Mouse (Mus musculus): ENCODE measurements around the gene Dyrk1b.
A peak's percentile ranks its signal among the peaks of the same experiment; 100 is the strongest.
"Not testable (repeated sequence)": the region's sequence is repeated elsewhere in the genome, so short reads cannot be mapped to it uniquely, and the experiment has no call there.

The Dyrk1b gene

DNA sequence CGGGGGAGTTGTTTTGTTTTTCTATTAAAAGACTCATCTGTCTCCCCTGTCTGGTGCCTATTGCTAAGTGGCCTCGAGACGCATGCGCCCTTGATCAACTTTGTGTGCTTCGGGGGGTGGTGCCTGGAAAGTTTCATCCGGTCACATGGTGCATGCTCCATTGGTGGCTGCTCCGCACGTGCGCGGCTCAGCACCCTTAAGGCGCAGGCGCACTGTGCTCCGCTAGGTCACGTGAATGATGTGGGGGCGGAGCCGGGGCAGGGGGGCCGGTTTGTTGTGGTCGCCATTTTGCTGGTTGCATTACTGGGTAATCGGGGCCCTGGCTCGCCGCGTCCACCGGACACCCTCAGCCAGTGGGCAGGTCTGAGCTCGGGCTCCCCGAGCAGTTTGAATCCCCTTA, at the start of gene Dyrk1b:
Gene Dyrk1b (plus strand): TSS at position 242 of the 400 bp plus-strand sequence.
- TF ChIP-seq CTCF (conservative IDR thresholded peaks at IDR 0.05; ENCODE audit: low read length) (no peak), NANOG (IDR thresholded peaks at IDR 0.05; ENCODE audit: borderline replicate concordance, low read length) (no peak), POU5F1 (IDR thresholded peaks at IDR 0.05; ENCODE audit: borderline replicate concordance, low read length) (no peak)

DNA sequence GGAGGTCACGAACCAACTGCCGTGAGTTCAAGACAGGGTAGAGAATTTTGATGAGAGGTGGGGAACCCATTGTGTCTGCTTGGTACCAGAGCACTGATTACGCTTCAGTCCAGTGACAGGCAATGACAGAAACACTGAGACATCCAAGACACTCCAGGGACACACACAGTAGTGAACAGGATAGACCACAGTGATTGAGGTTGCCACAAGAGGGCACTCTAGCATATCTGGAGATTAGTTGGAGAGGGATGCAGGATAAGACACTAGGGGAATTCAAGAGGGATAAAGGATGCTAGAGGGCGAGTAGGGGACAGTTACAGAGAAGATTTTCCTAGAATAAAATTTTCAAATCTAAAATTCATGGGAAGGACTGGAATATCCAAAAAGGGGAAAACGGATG, 41.7 kb upstream of the Dyrk1b start:
- no peaks in the 10 kb centered on the region for H3K36me3 ChIP-seq (ENCODE audit: insufficient read depth, low read length)
- peaks cover 13% of the 10 kb centered on the region for H3K4me1 ChIP-seq (replicated peaks; ENCODE audit: low read depth, low read length)
- peaks cover 5% of the 10 kb centered on the region; the same call in 1 of the 2 replicates for H3K9me3 ChIP-seq (ENCODE audit: low read length)
- 0 out of 2 replicates have a peak, but pooled peaks cover 4% of the 10 kb centered on the region for H3K27me3 ChIP-seq (ENCODE audit: insufficient read depth, low read length)
- H3K4me3 ChIP-seq (replicated peaks; ENCODE audit: low read length): no peak overlapping the region
- TF ChIP-seq NANOG (IDR thresholded peaks at IDR 0.05; ENCODE audit: borderline replicate concordance, low read length): no peak
- peak; percentile 56 for TF ChIP-seq CTCF (conservative IDR thresholded peaks at IDR 0.05; ENCODE audit: low read length)

More for the DNA sequence above, at the start of gene Dyrk1b:
- Histone ChIP-seq H3K4me3 (replicated peaks; ENCODE audit: low read length) (peak within 1 kb of the TSS; percentile 95), H3K36me3 (ENCODE audit: insufficient read depth, low read length) (peaks cover 86% of the 10 kb centered on the region), H3K4me1 (replicated peaks; ENCODE audit: low read depth, low read length) (peaks cover 74% of the 10 kb centered on the region), H3K9me3 (ENCODE audit: low read length) (no peaks in the 10 kb centered on the region), H3K27me3 (ENCODE audit: insufficient read depth, low read length) (no peaks in the 10 kb centered on the region)

DNA sequence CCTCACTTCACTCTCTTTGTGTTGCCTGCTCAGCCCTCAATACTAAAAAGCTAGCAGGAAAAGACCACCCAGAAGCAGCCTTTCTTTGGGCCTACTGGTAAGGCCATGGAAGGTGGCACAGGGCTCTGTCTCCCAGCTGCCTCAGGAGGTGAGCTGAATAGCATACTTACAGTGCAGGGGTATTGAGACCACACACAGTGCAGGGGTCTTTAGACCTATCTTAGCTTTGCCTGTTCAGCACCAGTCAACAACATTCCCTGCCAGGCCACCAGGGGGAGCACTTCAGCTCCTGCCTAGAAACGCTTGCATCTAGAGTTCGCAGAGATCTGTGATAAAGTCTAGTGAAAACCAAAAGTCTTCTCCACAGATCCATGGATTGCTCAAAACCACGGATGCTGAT, 31.0 kb upstream of the Dyrk1b start:
- Histone ChIP-seq H3K36me3 (ENCODE audit: insufficient read depth, low read length) (peaks cover 6% of the 10 kb centered on the region; the same call in 1 of the 2 replicates), H3K4me1 (replicated peaks; ENCODE audit: low read depth, low read length) (peaks cover 59% of the 10 kb centered on the region), H3K4me3 (replicated peaks; ENCODE audit: low read length) (0 out of 2 replicates have a peak overlapping the region, but pooled peaks have one; percentile 68), H3K27me3 (ENCODE audit: insufficient read depth, low read length) (no peaks in the 10 kb centered on the region), H3K9me3 (ENCODE audit: low read length) (peaks cover 15% of the 10 kb centered on the region)
- TF ChIP-seq CTCF (conservative IDR thresholded peaks at IDR 0.05; ENCODE audit: low read length) (peak; percentile 93), NANOG (IDR thresholded peaks at IDR 0.05; ENCODE audit: borderline replicate concordance, low read length) (peak; percentile 75; the same call in 1 of the 2 replicates), POU5F1 (IDR thresholded peaks at IDR 0.05; ENCODE audit: borderline replicate concordance, low read length) (no peak)

DNA sequence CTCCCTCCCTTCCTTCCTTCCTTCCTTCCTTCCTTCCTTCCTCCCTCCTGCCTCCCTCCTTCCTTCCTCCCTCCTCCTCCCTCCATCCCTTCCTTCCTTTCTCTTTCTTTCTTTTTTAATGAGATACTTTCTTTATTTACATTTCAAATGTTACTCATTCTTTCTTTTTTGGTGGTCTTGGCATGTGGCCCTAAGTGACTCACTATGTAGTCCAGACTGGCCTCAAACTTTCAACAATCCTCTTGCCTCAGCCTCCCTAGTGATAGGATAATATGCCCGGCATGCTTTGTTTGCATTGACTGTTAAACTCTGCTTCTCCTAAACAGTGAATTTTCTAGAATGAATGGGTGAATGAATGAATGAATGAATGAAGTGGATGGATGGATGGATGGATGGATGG, 29.4 kb upstream of the Dyrk1b start:
- TF ChIP-seq CTCF (conservative IDR thresholded peaks at IDR 0.05; ENCODE audit: low read length): no peak
- TF ChIP-seq POU5F1 (IDR thresholded peaks at IDR 0.05; ENCODE audit: borderline replicate concordance, low read length): no peak
- no peak for TF ChIP-seq NANOG (IDR thresholded peaks at IDR 0.05; ENCODE audit: borderline replicate concordance, low read length)
- no peaks in the 10 kb centered on the region for H3K36me3 ChIP-seq (ENCODE audit: insufficient read depth, low read length)
- no peaks in the 10 kb centered on the region for H3K27me3 ChIP-seq (ENCODE audit: insufficient read depth, low read length)
- H3K4me3 ChIP-seq (replicated peaks; ENCODE audit: low read length): no peak overlapping the region
- H3K4me1 ChIP-seq (replicated peaks; ENCODE audit: low read depth, low read length): peaks cover 57% of the 10 kb centered on the region
- peaks cover 1% of the 10 kb centered on the region; the same call in 1 of the 2 replicates for H3K9me3 ChIP-seq (ENCODE audit: low read length)

DNA sequence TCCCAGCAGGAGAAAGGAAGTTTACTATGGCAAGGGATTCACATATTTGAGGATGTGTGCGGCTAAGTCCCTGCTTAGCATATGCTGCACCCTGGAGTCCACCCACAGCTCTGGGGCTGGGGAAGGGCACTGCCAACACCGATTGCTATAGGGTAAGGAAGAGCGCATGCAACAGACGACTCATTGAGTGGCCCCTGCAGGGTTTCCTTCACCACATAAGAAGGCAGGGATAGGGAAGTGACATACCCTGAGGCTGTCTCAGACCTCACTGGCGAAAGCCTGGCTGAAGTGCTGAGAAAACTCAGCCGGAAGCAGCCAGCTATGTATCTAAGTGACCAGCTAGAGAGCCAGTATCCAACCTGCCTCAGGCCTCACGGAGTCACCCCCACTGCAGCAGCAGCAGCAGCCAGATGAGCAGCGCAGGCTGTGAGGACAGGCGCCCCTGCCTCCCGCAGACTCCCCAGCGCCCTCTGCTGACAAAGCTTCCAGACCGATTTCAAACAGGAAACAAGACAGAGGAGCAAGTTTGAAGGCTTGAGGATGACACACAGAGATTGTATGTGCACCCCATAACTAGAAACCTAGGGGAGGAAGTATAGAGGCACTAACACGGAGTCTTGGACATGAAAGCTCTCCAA, 27.6 kb upstream of the Dyrk1b start:
- H3K36me3 ChIP-seq (ENCODE audit: insufficient read depth, low read length): no peaks in the 10 kb centered on the region
- peak; percentile 68 for TF ChIP-seq CTCF (conservative IDR thresholded peaks at IDR 0.05; ENCODE audit: low read length)
- TF ChIP-seq NANOG (IDR thresholded peaks at IDR 0.05; ENCODE audit: borderline replicate concordance, low read length): no peak
- no peak overlapping the region for H3K4me3 ChIP-seq (replicated peaks; ENCODE audit: low read length)
- H3K9me3 ChIP-seq (ENCODE audit: low read length): no peaks in the 10 kb centered on the region
- peaks cover 45% of the 10 kb centered on the region for H3K4me1 ChIP-seq (replicated peaks; ENCODE audit: low read depth, low read length)
- H3K27me3 ChIP-seq (ENCODE audit: insufficient read depth, low read length): 0 out of 2 replicates have a peak, but pooled peaks cover 2% of the 10 kb centered on the region

DNA sequence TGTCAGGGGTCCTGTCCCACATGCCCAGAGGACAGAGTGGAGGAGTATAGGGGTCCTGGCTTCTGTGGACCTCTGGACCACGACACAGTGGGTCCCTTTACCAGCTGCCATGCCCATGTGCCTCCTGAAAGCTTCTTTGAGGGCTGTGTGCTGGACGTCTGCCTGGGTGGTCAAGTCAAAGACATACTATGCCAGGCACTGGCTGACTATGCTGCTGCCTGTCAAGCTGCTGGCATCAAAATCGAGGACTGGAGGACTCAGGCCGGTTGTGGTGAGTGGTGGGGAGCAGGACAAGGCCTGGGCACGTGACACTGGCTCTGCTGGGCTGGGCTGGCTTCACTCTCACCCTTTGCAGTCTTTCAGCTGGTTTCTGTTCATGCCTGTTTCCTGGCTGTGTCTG, 25.7 kb upstream of the Dyrk1b start:
- peaks cover 31% of the 10 kb centered on the region for H3K4me1 ChIP-seq (replicated peaks; ENCODE audit: low read depth, low read length)
- H3K4me3 ChIP-seq (replicated peaks; ENCODE audit: low read length); H3K9me3 ChIP-seq (ENCODE audit: low read length); H3K27me3 ChIP-seq (ENCODE audit: insufficient read depth, low read length); H3K36me3 ChIP-seq (ENCODE audit: insufficient read depth, low read length): not testable (repeated sequence)

DNA sequence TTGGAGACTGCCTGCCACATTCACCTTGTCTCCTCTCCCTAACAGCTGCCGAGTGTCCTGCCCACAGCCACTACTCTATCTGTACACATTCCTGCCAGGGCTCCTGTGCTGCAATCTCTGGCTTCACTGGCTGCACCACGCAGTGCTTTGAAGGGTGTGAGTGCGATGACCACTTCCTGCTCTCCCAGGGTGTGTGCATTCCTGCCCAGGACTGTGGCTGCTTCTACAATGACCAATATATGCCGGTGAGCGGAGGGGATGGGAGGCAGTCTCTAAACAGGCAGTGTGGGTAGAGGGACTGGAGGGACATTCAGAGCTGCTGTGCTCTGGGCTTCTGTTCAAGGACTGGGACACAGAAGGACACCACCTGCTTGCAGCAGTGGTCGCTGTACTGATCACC, 20.0 kb upstream of the Dyrk1b start:
- Histone ChIP-seq H3K4me1 (replicated peaks; ENCODE audit: low read depth, low read length) (peaks cover 26% of the 10 kb centered on the region), H3K36me3 (ENCODE audit: insufficient read depth, low read length) (no peaks in the 10 kb centered on the region), H3K4me3 (replicated peaks; ENCODE audit: low read length) (no peak overlapping the region), H3K9me3 (ENCODE audit: low read length) (no peaks in the 10 kb centered on the region), H3K27me3 (ENCODE audit: insufficient read depth, low read length) (0 out of 2 replicates have a peak, but pooled peaks cover 3% of the 10 kb centered on the region)
- TF ChIP-seq POU5F1 (IDR thresholded peaks at IDR 0.05; ENCODE audit: borderline replicate concordance, low read length): no peak
- TF ChIP-seq CTCF (conservative IDR thresholded peaks at IDR 0.05; ENCODE audit: low read length): no peak
- TF ChIP-seq NANOG (IDR thresholded peaks at IDR 0.05; ENCODE audit: borderline replicate concordance, low read length): no peak

DNA sequence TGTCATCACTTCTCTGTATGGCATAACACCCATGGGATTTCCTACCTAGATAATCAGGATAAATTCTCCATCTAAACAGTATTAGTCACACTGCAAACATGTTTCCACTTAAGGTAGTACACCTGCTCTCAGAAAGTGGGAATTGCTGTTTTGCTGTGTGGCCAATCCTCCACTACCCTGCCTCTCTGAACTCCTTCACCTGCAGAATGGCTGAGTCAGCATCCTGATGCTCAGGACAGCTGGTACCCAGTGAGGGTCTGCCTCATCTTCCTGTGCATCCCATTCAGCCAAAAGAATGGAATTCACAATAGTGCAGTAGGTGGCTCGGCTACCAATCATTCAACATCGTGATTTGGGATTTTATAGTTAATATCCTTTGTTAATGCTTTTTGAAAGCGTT, 19.4 kb upstream of the Dyrk1b start:
- Histone ChIP-seq H3K4me3 (replicated peaks; ENCODE audit: low read length) (no peak overlapping the region), H3K36me3 (ENCODE audit: insufficient read depth, low read length) (no peaks in the 10 kb centered on the region), H3K27me3 (ENCODE audit: insufficient read depth, low read length) (0 out of 2 replicates have a peak, but pooled peaks cover 3% of the 10 kb centered on the region), H3K4me1 (replicated peaks; ENCODE audit: low read depth, low read length) (peaks cover 26% of the 10 kb centered on the region), H3K9me3 (ENCODE audit: low read length) (no peaks in the 10 kb centered on the region)
- TF ChIP-seq POU5F1 (IDR thresholded peaks at IDR 0.05; ENCODE audit: borderline replicate concordance, low read length) (no peak), NANOG (IDR thresholded peaks at IDR 0.05; ENCODE audit: borderline replicate concordance, low read length) (no peak), CTCF (conservative IDR thresholded peaks at IDR 0.05; ENCODE audit: low read length) (no peak)

DNA sequence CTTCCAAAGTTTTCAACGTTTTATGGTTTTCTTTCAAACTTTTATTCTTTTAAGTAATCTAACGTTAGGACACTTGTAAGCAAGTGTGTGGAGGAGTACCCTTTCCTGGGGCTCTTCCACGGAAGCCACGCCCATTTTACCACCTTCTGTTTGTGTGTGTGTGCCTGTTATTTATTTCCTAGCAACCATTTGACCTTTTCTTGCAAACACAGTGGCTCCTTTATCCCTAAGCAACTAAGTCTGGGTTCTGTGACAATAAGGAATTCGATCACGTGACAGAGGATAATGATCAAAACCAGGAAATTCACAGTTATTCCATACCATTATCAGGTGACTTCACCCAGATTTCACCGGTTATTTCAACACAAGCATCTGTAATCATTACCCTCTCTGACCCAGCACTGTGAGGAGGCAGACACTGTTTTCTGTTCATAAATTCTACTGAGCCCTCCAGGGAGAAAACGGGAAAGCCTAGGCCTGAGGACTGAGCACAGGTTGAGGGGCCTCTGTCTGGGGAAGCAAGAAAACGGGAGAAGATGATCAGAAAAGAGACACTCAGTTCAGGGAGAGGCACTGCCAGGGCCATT, 18.0 kb upstream of the Dyrk1b start:
- TF ChIP-seq POU5F1 (IDR thresholded peaks at IDR 0.05; ENCODE audit: borderline replicate concordance, low read length): no peak
- Histone ChIP-seq H3K27me3 (ENCODE audit: insufficient read depth, low read length) (0 out of 2 replicates have a peak, but pooled peaks cover 3% of the 10 kb centered on the region), H3K36me3 (ENCODE audit: insufficient read depth, low read length) (no peaks in the 10 kb centered on the region), H3K9me3 (ENCODE audit: low read length) (peaks cover 9% of the 10 kb centered on the region), H3K4me3 (replicated peaks; ENCODE audit: low read length) (no peak overlapping the region), H3K4me1 (replicated peaks; ENCODE audit: low read depth, low read length) (peaks cover 20% of the 10 kb centered on the region)

Data from E14TG2a.4 (cell line).